Mouse (Mus musculus) heart, postnatal 0 days (tissue): ENCODE measurements around the gene Gm21746.
"Not testable (repeated sequence)": the region's sequence is repeated elsewhere in the genome, so short reads cannot be mapped to it uniquely, and the experiment has no call there.

Experiments
- CTCF ChIP-seq: IDR thresholded peaks from 2 replicates; pipeline ENCODE4 v1.5.1; 2016; ENCODE audit warnings: antibody characterized with exemption, control low read depth, low read depth
- EP300 ChIP-seq: IDR thresholded peaks from 2 replicates; pipeline ENCODE4 v1.6.1; 2016; ENCODE audit warnings: antibody characterized with exemption, low read depth

DNA sequence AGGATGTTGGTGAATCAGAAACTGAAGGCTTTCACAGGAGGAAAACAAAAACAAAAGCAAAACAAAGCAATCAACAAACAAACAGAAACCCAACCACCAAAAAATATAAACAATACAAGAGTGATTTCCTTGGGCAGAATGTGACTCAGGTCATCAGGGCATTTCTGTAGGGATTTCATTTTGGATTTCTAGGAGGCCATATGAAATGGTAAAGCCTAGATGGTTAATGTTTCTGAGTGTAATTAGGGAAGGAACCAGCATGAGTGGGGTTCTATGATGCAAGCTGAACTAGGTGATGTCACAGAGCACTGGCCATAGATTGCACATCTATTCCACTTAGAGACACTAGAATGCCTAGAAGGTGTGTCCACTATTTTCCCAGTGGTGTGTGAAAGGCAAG is 29.0 kb upstream of the Gm21746 start, which contains the start of gene Gm20873:
- TF ChIP-seq CTCF, EP300: not testable (repeated sequence)
